Mouse (Mus musculus) retina, adult 2 months (tissue): Measurements from ENCODE around the gene Mars.
"Not testable (repeated sequence)": the region's sequence is repeated elsewhere in the genome, so short reads cannot be mapped to it uniquely, and the experiment has no call there.

ENCODE experiments used
- DNase-seq: peaks from one replicate; pipeline ENCODE4 v3.0.0-alpha.2; 2012; ENCODE audit warnings: low read depth, low spot score

Gene Mars

GRCm38 (mm10) chr10:127337536-127338099 lies 26.0 kb upstream of the Mars start:
- DNase-seq: no peak

- DNase-seq: no peak
These were observed 25.4 kb upstream of the Mars start for GRCm38 (mm10) chr10:127336952-127337351.

GRCm38 (mm10) chr10:127335271-127335670 lies 23.7 kb upstream of the Mars start:
- DNase-seq: no peak

GRCm38 (mm10) chr10:127333152-127333551 lies 21.6 kb upstream of the Mars start:
- no peak for DNase-seq

- no peak for DNase-seq
These were observed 20.8 kb upstream of the Mars start for GRCm38 (mm10) chr10:127332211-127332874.

GRCm38 (mm10) chr10:127330212-127330611 lies 18.6 kb upstream of the Mars start:
- DNase-seq: no peak

- no peak for DNase-seq
These were observed 16.0 kb upstream of the Mars start for GRCm38 (mm10) chr10:127327461-127328145.

- DNase-seq: no peak
These were observed 15.2 kb upstream of the Mars start for GRCm38 (mm10) chr10:127326828-127327227.

GRCm38 (mm10) chr10:127326017-127326801 lies 14.6 kb upstream of the Mars start:
- DNase-seq: no peak

GRCm38 (mm10) chr10:127325454-127326016 lies 13.9 kb upstream of the Mars start:
- DNase-seq: no peak

- no peak for DNase-seq
These were observed 12.9 kb upstream of the Mars start for GRCm38 (mm10) chr10:127324495-127324894.

GRCm38 (mm10) chr10:127323131-127323855 lies 11.7 kb upstream of the Mars start:
- DNase-seq: no peak

GRCm38 (mm10) chr10:127322669-127323068 lies 11.1 kb upstream of the Mars start:
- no peak for DNase-seq

GRCm38 (mm10) chr10:127322178-127322577 lies 10.6 kb upstream of the Mars start:
- DNase-seq: no peak

- DNase-seq: no peak
These were observed 10.0 kb upstream of the Mars start, which contains the start of gene Arhgap9 for GRCm38 (mm10) chr10:127321621-127322020. Gene Arhgap9 (plus strand): TSS chr10:127321964.

GRCm38 (mm10) chr10:127319969-127320368 lies 8.4 kb upstream of the Mars start:
- no peak for DNase-seq

- no peak for DNase-seq
These were observed 6.4 kb upstream of the Mars start for GRCm38 (mm10) chr10:127318009-127318408.

GRCm38 (mm10) chr10:127317277-127317676 lies 5.7 kb upstream of the Mars start:
- DNase-seq: no peak

GRCm38 (mm10) chr10:127314950-127315349 lies 3.4 kb upstream of the Mars start:
- DNase-seq: not testable (repeated sequence)

- DNase-seq: not testable (repeated sequence)
These were observed 1.9 kb upstream of the Mars start for GRCm38 (mm10) chr10:127313516-127313915.

GRCm38 (mm10) chr10:127312858-127313257 lies 1.3 kb upstream of the Mars start:
- no peak for DNase-seq
